Mouse (Mus musculus): Measurements from ENCODE around the gene Fxr1. TPM values are rescaled to one million over a fixed set of nuclear protein-coding genes. Genes with fewer than 3 reads are reported as not detected.

Fxr1 gene
- total RNA-seq, 2 experiments from 2014 or later, result 64.5 to 66.0 TPM

Other genes with a start within 250 kb of the Fxr1 start
- 10 to 100 TPM; 71.9 to 78.0 TPM for gene Ttc14, start 220.1 kb upstream of the Fxr1 start, total RNA-seq (2021)
- 10 to 100 TPM; 31.0 to 33.6 TPM for gene Ccdc39, start 175.6 kb upstream of the Fxr1 start, total RNA-seq (2021)
- gene Dnajc19, start 61.4 kb downstream of the Fxr1 start, total RNA-seq (2021), result 10 to 100 TPM; 50.9 to 59.4 TPM